Mouse (Mus musculus) lung, embryonic 16.5 days (tissue): ENCODE measurements around the gene Os9. TPM values are rescaled to one million over a fixed set of nuclear protein-coding genes. Genes with fewer than 3 reads are reported as not detected.
A peak's percentile ranks its signal among the peaks of the same experiment; 100 is the strongest.

ENCODE experiments used
- ATAC-seq: fragments of 200-750 bp; cut with Nextera tagmentation; 2 replicates; pipeline ENCODE4 v1.8.0; 2017; ENCODE audit warnings: low read depth, mild to moderate bottlenecking, moderate library complexity
- H3K27ac ChIP-seq: fragments of 300-500 bp; sonication (generic); 2 replicates; pipeline ENCODE4 v1.5.1; 2014; ENCODE audit warnings: mild to moderate bottlenecking, control low read depth, low read length
- H3K27me3 ChIP-seq: fragments of 300-500 bp; sonication (generic); 2 replicates; pipeline ENCODE4 v1.6.1; 2014; ENCODE audit warnings: low read depth, low read length, mixed read lengths; ENCODE audit not compliant: control insufficient read depth, insufficient read depth
- H3K36me3 ChIP-seq: fragments of 300-500 bp; sonication (generic); 2 replicates; pipeline ENCODE4 v1.6.1; 2014; ENCODE audit warnings: low read length; ENCODE audit not compliant: control insufficient read depth, insufficient read depth
- H3K4me1 ChIP-seq: fragments of 300-500 bp; sonication (generic); replicated peaks from 2 replicates; pipeline ENCODE4 v1.6.1; 2014; ENCODE audit warnings: low read length, mixed read lengths; ENCODE audit not compliant: control insufficient read depth, insufficient read depth
- H3K4me2 ChIP-seq: fragments of 300-500 bp; sonication (generic); 2 replicates; pipeline ENCODE4 v1.6.1; 2014; ENCODE audit warnings: low read depth, low read length, control low read depth
- H3K4me3 ChIP-seq: fragments of 300-500 bp; sonication (generic); 2 replicates; pipeline ENCODE4 v1.5.1; 2014; ENCODE audit warnings: mild to moderate bottlenecking, low read length, control low read depth
- H3K9ac ChIP-seq: fragments of 300-500 bp; sonication (generic); 2 replicates; pipeline ENCODE4 v1.6.1; 2014; ENCODE audit warnings: low read length, control low read depth
- H3K9me3 ChIP-seq: fragments of 300-500 bp; sonication (generic); 2 replicates; pipeline ENCODE4 v1.6.1; 2016; ENCODE audit warnings: low read length; ENCODE audit not compliant: control insufficient read depth
- WGBS: fragments of 180-500 bp; shearing (Covaris S2); extraction: QIAGEN DNeasy Blood & Tissue Kit; methylation state at CpG from one replicate; pipeline ENCODE4 v1.1.7; 2014; 5-methylcytosine and 5-hydroxymethylcytosine counted together
- polyA plus RNA-seq: library from polyadenylated mRNA; unstranded; fragments of >200 nt; fragmentation: Nextera tagmentation; extraction: Ambion mirVana; gene quantifications from 2 replicates; pipeline ENCODE4 v1.2.1, GENCODE M21; 2015

Gene Os9
- polyA plus RNA-seq, 1 experiment from 2014 or later = 111 TPM

GRCm38 (mm10) chr10:127080901-127081780 is 39.8 kb downstream of the Os9 start:
- Histone ChIP-seq H3K4me3 (peak overlapping the region; percentile 35), H3K4me2 (peak overlapping the region; percentile 55), H3K9me3 (no peaks in the 10 kb centered on the region), H3K27me3 (peaks cover 72% of the 10 kb centered on the region), H3K36me3 (no peaks in the 10 kb centered on the region), H3K4me1 (peaks cover 19% of the 10 kb centered on the region), H3K27ac (no peak overlapping the region), H3K9ac (0 out of 2 replicates have a peak overlapping the region, but pooled peaks have one; percentile 32)
- 5% methylated on average over 48 of the region's 48 CpGs for WGBS
- ATAC-seq = 0 out of 2 replicates have a peak, but pooled peaks have one; percentile 6

GRCm38 (mm10) chr10:127079665-127080391 is 41.1 kb downstream of the Os9 start:
- ATAC-seq = no peak
- Histone ChIP-seq H3K36me3 (no peaks in the 10 kb centered on the region), H3K27me3 (peaks cover 75% of the 10 kb centered on the region), H3K27ac (no peak overlapping the region), H3K4me1 (peaks cover 19% of the 10 kb centered on the region), H3K4me3 (peak overlapping the region; percentile 47), H3K9ac (peak overlapping the region; percentile 41), H3K9me3 (no peaks in the 10 kb centered on the region), H3K4me2 (peak overlapping the region; percentile 81)
- WGBS = 5% methylated on average over 64 of the region's 70 CpGs

GRCm38 (mm10) chr10:127078677-127079575 is 42.0 kb downstream of the Os9 start:
- no peak overlapping the region for H3K27ac ChIP-seq
- WGBS = 2% methylated on average over 27 of the region's 49 CpGs
- peaks cover 75% of the 10 kb centered on the region for H3K27me3 ChIP-seq
- no peaks in the 10 kb centered on the region for H3K36me3 ChIP-seq
- H3K4me1 ChIP-seq = peaks cover 19% of the 10 kb centered on the region
- peak overlapping the region; percentile 81 for H3K4me2 ChIP-seq
- ATAC-seq = peak; percentile 40; the same call in 1 of the 2 replicates
- H3K4me3 ChIP-seq = peak overlapping the region; percentile 47
- no peaks in the 10 kb centered on the region for H3K9me3 ChIP-seq
- peak overlapping the region; percentile 41 for H3K9ac ChIP-seq

DNA sequence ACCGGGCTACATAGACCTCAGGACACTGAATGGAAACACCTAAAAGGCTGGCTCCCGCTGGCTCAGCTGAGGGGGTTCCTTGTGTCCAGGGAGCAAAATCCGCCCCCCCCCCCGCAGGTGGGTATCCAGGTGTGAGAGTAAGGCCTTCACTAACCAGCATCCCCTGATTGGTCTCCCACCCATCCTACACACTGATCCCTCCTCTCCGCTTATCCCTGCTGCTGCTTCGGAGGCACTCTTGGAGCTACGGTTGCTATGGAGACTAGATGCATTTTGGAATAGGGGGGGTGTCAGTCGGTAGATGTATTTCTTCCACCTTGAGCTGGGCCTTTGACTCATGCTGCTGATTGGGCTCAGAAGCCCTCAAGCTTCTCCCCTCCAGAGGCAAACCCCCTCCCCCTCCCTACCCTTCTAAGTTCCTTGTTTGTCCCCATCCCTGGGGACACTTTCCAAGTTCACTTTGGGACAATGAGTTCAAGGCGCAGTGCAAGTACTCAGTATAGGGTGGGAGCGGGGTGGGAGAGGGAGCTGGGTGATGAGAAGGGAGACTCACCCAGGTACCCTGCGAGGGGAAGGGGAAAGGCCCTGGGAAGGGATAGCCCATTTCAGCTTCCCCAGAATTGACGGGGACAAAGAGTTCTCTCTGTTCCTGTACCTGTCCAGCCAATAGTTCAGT is 42.8 kb downstream of the Os9 start:
- Histone ChIP-seq H3K9ac (no peak overlapping the region), H3K36me3 (no peaks in the 10 kb centered on the region), H3K27ac (no peak overlapping the region), H3K4me1 (peaks cover 19% of the 10 kb centered on the region), H3K4me2 (peak overlapping the region; percentile 81; the same call in 1 of the 2 replicates), H3K27me3 (peaks cover 67% of the 10 kb centered on the region), H3K9me3 (no peaks in the 10 kb centered on the region), H3K4me3 (peak overlapping the region; percentile 47)
- ATAC-seq = no peak
- WGBS = 5% methylated on average over 12 of the region's 12 CpGs

DNA sequence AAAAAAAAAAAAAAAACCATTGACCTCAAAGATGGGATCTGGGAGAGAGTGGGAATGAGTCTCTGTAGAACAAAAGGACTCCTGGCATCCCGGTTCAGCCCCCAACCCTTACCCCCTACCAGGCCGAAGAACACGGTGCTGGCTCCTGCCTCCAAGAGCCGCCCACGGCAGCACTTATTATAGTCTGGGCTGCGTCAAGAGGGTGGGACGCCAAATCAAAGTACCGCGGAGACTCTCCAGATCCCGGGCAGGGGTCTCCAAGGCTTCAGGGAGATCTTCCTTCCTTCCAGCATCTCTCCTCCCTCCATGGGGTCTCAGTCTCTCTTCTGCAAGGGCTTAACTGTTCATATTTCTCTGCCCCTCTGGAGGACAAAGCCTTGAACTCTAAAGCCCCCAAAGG is 43.4 kb downstream of the Os9 start:
- Histone ChIP-seq H3K27me3 (peaks cover 62% of the 10 kb centered on the region), H3K36me3 (no peaks in the 10 kb centered on the region), H3K4me1 (peaks cover 19% of the 10 kb centered on the region), H3K9me3 (no peaks in the 10 kb centered on the region), H3K27ac (no peak overlapping the region), H3K9ac (no peak overlapping the region), H3K4me2 (no peak overlapping the region), H3K4me3 (no peak overlapping the region)
- 13% methylated on average over 10 of the region's 10 CpGs for WGBS
- no peak for ATAC-seq

DNA sequence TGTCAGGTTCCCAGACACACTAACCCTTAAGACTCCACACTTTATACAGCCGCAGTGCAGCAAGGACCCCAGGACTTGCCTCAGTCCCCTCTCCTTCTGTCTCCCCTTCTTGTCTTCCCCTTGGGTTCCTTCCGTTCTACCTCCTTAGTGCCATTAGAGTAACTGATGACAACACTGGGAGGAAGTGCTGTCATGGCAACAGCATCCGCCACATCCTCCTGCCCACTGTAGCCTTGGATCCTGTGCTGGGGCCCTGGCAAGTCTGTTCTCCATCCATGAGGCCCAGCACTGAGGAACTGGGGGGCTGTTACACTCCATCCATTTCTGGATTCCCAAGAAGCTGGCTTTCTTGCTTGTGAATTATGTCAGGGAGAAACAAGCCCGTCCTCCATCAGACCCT is 44.8 kb downstream of the Os9 start:
- Histone ChIP-seq H3K4me3 (no peak overlapping the region), H3K9ac (no peak overlapping the region), H3K4me2 (no peak overlapping the region), H3K27ac (no peak overlapping the region), H3K27me3 (peaks cover 48% of the 10 kb centered on the region), H3K4me1 (peaks cover 16% of the 10 kb centered on the region), H3K9me3 (no peaks in the 10 kb centered on the region), H3K36me3 (no peaks in the 10 kb centered on the region)
- WGBS = 26% methylated on average over 4 of the region's 4 CpGs
- no peak for ATAC-seq

DNA sequence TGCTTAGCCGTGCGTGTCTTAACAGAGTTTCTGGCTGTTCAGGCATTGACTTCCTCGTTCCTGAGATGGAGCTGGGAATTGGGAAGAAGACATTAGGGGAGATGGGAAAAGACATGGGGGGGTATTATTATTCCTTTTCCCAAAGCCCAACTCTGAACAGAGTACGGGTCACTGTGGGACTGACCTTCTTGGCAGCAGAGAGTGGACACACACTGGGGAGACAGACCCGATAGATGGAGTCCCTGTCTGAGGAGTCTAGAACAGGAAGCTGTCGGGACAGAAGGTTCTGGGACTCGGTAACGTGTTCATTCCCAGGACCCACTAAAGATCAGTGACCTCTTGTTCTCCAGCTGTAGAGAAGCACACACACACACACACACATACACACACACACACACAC is 45.3 kb downstream of the Os9 start:
- Histone ChIP-seq H3K27me3 (peaks cover 44% of the 10 kb centered on the region), H3K4me3 (no peak overlapping the region)

GRCm38 (mm10) chr10:127075080-127075479 is 45.9 kb downstream of the Os9 start, which contains the start of gene Agap2:
Agap2 (plus strand) TSS chr10:127075284.
- no peak within 1 kb of the TSS for H3K9ac ChIP-seq
- no peak within 1 kb of the TSS for H3K4me3 ChIP-seq
- H3K27me3 ChIP-seq = peaks cover 38% of the 10 kb centered on the region
- 56% methylated on average over 9 of the region's 9 CpGs for WGBS
- no peak within 1 kb of the TSS for H3K4me2 ChIP-seq
- ATAC-seq = no peak
- no peaks in the 10 kb centered on the region for H3K9me3 ChIP-seq
- H3K4me1 ChIP-seq = peaks cover 16% of the 10 kb centered on the region
- no peak within 1 kb of the TSS for H3K27ac ChIP-seq
- H3K36me3 ChIP-seq = no peaks in the 10 kb centered on the region

More for the DNA sequence above, 45.3 kb downstream of the Os9 start:
- WGBS = 58% methylated on average over 8 of the region's 8 CpGs
- H3K9ac ChIP-seq = no peak overlapping the region
- no peak overlapping the region for H3K4me2 ChIP-seq
- no peaks in the 10 kb centered on the region for H3K36me3 ChIP-seq
- no peak for ATAC-seq
- no peak overlapping the region for H3K27ac ChIP-seq
- no peaks in the 10 kb centered on the region for H3K9me3 ChIP-seq
- peaks cover 17% of the 10 kb centered on the region for H3K4me1 ChIP-seq
